Mouse (Mus musculus): ENCODE results near the gene Cit. TPM values are rescaled to one million over a fixed set of nuclear protein-coding genes. Genes with fewer than 3 reads are reported as not detected.

The Cit gene
- total RNA-seq, 2 experiments from 2014 or later, result 55.9 to 66.8 TPM

DNA sequence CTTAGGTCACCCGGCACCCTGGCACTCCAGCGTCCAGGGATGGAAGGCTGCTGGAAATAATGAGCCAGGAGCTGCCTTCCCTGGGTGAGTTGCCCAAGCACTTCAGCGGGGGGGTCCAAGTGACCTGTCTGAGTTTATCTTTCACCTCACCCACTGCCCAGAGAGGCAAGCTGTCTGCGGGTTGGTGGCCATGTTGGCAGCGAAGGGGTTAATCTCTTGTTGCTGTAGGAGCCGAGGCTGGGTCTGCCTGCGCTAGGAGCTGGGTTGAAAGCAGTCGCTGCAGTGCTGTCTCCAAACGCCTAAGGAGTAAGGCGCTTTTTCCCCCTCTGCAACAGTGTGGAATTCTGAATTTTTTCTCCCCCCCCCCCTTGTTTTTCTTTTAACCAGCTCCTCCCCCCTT is 63.2 kb downstream of the Cit start:
- peak; percentile 24 to 42 for DNase-seq (ENCODE audit: extremely low spot score in 1 of 2, low spot score in 1 of 2)

DNA sequence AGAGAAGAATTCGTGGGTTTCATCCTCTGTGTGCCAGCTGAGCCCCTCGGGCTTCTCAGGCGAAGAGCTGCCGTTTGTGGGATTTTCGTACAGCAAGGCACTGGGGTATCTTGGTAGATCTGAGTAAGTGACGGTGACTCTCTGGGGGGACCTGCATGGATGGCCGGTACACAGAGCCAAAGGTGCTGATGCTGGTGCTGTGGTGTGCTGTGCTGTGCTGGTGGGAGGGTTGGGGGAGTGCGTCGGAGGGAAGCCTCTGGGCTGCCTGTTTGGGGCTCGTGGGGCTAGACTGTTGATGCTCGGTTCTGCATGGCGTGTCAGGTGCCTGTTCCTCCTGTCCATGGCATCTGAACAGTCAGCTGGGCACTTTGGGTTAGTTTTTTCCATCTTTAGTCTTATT is 63.6 kb downstream of the Cit start:
- DNase-seq (ENCODE audit: extremely low spot score in 1 of 2, low spot score in 1 of 2), result no peak

DNA sequence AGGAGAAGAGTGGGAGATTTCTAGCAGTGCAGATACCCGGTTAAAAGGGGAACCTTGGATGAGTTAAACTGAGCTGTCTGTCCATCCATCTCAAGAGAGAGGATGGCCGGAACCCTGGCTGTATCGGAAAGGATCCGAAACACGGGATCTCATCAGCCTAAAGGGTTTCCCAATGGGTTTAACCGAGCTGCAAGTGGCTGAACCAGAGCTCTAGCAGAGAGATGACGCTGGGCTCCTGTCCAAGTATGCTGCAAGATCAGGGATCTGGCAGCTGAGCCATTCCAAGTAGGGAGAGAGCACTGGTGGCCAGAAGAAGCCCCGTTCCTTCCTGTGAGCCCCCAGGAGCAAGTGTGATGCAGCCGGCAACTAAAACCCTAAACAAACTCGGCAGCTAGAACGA is 64.0 kb downstream of the Cit start:
- peak in 1 of 2 experiments; percentile 25 for DNase-seq (ENCODE audit: extremely low spot score in 1 of 2, low spot score in 1 of 2)

DNA sequence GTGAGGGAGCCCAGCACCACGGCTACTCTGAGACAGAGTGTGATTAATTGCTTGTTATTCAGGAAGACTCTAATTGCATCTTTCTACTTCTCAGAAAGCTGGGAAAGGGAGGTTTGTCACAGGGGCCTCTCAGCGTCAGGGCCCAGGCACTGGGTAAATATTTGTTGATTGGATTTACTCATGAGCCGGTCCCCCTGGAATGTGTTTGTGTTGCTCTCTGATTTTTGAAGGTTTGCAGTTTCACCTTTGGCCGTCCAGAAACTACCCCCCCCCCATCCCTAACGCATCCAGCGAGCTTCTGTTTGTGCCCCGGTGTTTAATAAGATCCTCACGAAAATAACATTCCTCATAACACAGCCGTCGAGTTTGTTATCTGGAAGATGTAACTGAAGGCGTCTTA is 65.4 kb downstream of the Cit start:
- no peak for DNase-seq (ENCODE audit: extremely low spot score in 1 of 2, low spot score in 1 of 2)

GRCm38 (mm10) chr5:115915481-115915880 is 70.4 kb downstream of the Cit start:
- no peak for DNase-seq (ENCODE audit: extremely low spot score in 1 of 2, low spot score in 1 of 2)

DNA sequence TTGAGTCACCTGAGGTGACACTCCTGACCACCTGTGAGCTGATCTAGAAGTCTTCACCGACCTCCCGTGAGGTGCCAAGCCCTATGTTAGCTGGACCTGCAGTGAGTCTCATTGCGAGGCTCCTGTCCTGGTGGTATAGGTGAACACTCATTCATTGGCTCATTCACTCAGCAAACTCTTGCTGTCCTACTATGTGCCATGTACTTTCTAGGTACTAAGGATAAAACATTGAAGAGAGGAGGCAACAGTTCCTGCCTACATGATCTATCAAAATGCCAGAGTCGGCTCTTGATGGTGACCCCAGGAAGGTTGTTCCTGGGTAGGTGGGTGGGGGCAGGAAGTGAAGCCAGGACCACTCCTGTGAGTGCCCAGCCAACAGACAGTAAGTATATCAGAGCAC is 72.9 kb downstream of the Cit start:
- DNase-seq (ENCODE audit: extremely low spot score in 1 of 2, low spot score in 1 of 2), result no peak

DNA sequence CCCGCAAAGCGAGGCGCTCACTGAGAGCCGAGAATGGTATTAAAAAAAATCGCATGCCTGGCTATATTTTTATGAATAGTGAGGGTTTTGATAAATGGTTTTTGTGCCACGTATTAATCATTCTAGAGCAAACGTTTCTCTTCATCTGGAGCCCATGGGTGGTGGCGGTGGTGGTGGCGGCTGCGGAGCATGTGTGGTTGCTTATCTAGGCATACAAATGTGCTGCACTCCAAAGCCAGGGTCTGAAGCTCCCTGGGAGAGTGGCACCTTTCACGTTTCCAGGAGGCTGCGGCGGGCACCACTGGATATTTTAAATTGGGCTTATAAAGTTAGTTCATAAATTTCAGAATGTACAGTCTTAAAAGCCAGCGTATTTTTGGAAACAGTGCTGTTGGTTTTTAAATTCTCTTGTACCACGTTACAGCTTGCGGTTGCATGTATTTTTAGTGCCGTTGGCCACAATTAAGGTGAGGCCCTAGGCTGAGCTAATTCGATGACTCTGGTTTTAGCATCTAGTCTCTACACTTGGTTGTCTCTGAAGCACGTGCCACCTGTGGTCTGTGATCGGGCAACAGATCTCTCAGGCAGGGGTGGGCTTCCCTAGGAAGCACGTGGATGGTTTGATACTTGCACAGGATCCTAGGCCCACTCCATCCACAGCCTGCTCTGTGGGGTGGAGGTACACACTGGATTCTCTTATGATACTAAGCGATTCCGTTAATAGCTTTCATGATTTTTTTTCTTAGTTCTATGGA is 73.7 kb downstream of the Cit start:
- no peak for DNase-seq (ENCODE audit: extremely low spot score in 1 of 2, low spot score in 1 of 2)

GRCm38 (mm10) chr5:115921990-115922389 is 76.9 kb downstream of the Cit start:
- no peak for DNase-seq (ENCODE audit: extremely low spot score in 1 of 2, low spot score in 1 of 2)

DNA sequence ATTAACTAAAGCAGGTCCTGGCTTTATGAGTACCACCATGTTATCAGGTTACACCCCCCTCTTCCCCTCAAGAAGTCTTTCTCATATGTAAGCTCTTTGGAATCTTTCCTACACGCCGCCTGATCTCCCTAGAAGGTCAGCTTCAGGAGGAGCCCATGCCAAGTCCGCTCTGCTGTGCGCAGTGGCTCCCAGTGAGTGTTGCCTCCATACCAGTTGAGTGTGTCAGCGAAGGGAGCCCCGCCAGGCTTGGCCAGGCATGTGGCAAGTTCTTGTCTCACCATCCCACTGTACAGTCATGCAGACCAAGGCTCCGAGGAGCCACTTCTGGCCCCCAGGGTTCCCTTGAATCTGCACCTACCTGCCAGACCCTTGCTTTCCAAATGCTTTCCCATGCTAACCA is 79.9 kb downstream of the Cit start:
- no peak for DNase-seq (ENCODE audit: extremely low spot score in 1 of 2, low spot score in 1 of 2)

GRCm38 (mm10) chr5:115928786-115929507 is 83.9 kb downstream of the Cit start:
- DNase-seq (ENCODE audit: extremely low spot score in 1 of 2, low spot score in 1 of 2), result no peak

- no peak for DNase-seq (ENCODE audit: extremely low spot score in 1 of 2, low spot score in 1 of 2)
Measured at GRCm38 (mm10) chr5:115932325-115932724, 87.2 kb downstream of the Cit start.

- DNase-seq (ENCODE audit: extremely low spot score in 1 of 2, low spot score in 1 of 2), result no peak
Measured at GRCm38 (mm10) chr5:115936851-115937250, 91.8 kb downstream of the Cit start.

GRCm38 (mm10) chr5:115937566-115937965 is 92.5 kb downstream of the Cit start:
- no peak for DNase-seq (ENCODE audit: extremely low spot score in 1 of 2, low spot score in 1 of 2)

DNA sequence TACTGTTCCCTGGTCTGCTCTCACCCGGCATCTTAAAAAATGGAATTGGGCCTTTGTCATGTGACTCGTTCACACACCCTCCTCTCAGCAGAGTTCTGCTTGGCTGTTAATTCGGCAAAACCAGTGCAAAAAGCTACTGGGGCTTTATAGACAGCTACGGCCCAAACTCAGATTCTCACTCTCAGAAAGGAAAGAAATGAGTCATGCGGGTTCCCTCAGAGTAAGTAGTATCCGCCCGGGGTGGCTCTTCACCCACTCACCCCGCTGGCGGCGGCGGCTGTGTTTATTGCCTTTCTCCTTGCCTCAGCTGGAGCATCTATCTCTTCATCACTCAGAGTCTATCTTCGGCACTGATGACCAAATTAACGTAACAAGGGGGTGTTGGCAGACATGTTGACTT is 93.9 kb downstream of the Cit start:
- no peak for DNase-seq (ENCODE audit: extremely low spot score in 1 of 2, low spot score in 1 of 2)

DNA sequence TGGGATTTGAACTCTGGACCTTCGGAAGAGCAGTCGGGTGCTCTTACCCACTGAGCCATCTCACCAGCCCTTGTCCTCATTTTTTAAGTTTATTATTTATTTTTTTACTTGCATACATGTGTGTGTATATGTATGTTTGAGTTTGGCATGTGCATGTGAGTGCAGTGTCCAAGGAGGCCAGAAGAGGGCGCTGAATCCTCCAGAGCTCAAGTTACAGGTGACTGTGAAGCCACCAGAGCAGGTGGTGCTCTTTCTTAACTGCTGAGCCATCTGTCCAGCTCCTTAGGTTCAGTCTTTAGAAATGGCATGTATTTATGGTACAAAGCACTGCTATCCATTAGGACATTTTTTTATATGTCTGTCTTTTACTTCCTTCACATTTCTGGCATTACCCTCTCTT is 97.3 kb downstream of the Cit start:
- no peak for DNase-seq (ENCODE audit: extremely low spot score in 1 of 2, low spot score in 1 of 2)

GRCm38 (mm10) chr5:115944791-115945490 is 99.9 kb downstream of the Cit start:
- DNase-seq (ENCODE audit: extremely low spot score in 1 of 2, low spot score in 1 of 2), result no peak

- no peak for DNase-seq (ENCODE audit: extremely low spot score in 1 of 2, low spot score in 1 of 2)
Measured at GRCm38 (mm10) chr5:115947622-115948353, 102.7 kb downstream of the Cit start.

DNA sequence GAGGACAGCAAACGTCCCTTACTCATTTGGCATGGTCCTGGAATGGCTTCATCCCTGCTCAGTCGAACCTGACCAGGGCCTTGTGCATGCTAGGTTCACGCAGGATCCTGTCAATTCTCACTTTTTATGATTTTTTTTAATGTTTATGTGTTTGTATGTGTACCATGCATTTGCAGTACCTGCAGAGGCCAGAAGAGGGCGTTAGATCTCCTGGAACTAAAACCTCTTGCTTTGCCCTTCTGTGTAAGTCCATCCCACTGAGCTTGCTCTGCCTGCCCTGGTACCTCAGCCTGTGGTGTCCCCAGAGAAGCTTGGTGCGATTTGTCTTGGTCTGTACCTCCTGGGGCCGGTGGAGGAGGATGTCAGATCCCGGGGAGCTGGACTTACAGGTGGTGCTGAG is 105.9 kb downstream of the Cit start:
- DNase-seq (ENCODE audit: extremely low spot score in 1 of 2, low spot score in 1 of 2), result no peak

GRCm38 (mm10) chr5:115953173-115953572 is 108.1 kb downstream of the Cit start:
- no peak for DNase-seq (ENCODE audit: extremely low spot score in 1 of 2, low spot score in 1 of 2)

- no peak for DNase-seq (ENCODE audit: extremely low spot score in 1 of 2, low spot score in 1 of 2)
Measured at GRCm38 (mm10) chr5:115954084-115954483, 109.0 kb downstream of the Cit start.

DNA sequence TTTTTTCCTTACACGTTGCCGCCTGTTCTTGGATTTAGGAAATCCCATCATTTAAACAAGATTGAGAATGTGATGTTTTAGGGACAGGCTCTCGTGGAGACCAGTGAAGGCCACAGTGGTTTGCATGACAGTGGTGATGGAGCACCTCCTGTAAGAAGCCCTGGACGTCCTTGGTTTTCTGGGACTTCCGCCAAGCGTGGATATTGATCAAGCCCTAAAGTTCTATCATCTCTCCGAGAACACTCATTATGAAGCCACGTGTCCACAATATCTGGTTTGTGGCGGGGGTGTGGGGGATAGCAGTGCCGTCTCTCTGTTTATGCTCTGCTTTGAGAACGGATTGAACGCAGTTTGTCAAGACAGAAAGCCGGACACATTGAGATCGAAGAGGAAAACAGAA is 109.5 kb downstream of the Cit start:
- DNase-seq (ENCODE audit: extremely low spot score in 1 of 2, low spot score in 1 of 2), result no peak

Measured in layer of hippocampus, postnatal 25 days (tissue).